Mouse (Mus musculus): ENCODE results near the gene Deup1. TPM values are rescaled to one million over a fixed set of nuclear protein-coding genes. Genes with fewer than 3 reads are reported as not detected.
A peak's percentile ranks its signal among the peaks of the same experiment; 100 is the strongest.

Deup1 gene
- polyA plus RNA-seq, 1 experiment: 0.30 TPM

DNA sequence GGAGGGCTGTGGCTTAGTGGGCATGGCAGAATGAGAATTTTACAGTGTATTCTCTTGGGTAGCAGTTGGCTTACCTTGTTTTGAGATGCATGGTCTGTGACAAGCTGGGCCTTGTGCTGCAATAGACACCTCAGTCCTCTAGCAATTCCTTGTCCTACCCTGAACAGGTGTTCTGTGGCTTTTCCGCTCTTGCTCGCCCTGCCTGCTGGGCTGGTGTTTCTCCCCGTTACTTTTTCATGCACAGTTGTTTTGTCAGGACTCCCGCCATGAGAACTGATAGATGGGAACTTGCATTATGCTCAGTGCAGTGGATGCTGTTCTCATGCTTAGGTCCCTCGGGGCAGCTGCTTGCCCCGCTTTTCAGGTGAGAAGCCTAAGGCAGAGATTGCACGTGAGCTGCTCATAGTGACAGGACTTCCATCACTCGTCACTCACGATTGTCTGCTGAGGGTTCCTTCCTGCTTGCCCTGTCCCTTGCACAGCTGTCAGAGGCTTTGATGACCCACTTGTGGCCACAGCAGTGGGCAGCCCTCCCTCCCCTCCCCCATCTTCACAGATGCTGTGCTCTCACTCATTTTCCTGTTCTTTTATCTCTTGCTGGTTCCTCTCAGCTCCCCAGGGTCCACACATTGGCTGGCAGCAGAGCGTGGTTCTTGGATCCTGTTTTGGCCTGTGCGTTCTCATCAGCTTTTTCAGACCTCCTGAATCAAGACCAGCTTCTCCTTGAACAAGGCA lies 94.2 kb downstream of the Deup1 start:
- DNase-seq (ENCODE audit: low read depth): no peak

DNA sequence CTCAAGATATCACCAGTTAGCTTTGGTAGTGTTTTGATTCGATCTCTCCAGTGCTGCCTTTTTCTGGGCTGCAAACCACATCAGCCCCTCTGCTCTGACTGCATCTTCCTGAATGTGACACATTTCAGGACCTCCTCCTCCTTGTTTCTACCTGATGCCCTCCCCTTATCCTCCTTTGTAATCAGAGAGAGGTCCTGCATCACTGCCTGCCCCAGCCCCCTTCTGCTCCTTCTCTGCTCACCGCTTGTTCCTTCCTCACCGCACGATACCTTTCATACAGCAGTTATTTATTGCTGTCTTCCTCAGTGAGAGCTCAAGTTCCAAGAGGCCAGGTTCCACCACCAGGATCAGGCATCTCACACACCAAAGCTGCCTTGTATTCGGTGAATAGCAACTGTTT lies 96.5 kb downstream of the Deup1 start:
- no peak for DNase-seq (ENCODE audit: low read depth)

DNA sequence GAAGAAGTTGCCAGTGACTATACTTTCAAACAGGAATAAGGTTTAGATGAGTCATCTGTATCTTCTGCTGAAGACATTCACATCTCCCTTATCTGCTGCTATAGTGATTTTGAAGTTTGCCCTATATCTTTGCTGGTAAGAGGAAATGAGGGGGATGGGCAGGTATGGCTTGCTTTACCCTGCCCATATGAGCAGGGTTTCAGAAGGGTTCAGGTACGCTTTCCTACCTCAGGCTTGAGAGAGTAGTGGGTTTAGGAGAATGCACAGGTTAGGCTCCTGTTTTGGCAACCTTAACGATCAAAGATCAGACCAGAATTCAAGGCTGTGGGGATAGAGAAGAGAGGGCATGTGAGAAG lies 97.8 kb downstream of the Deup1 start:
- DNase-seq (ENCODE audit: low read depth): no peak

DNA sequence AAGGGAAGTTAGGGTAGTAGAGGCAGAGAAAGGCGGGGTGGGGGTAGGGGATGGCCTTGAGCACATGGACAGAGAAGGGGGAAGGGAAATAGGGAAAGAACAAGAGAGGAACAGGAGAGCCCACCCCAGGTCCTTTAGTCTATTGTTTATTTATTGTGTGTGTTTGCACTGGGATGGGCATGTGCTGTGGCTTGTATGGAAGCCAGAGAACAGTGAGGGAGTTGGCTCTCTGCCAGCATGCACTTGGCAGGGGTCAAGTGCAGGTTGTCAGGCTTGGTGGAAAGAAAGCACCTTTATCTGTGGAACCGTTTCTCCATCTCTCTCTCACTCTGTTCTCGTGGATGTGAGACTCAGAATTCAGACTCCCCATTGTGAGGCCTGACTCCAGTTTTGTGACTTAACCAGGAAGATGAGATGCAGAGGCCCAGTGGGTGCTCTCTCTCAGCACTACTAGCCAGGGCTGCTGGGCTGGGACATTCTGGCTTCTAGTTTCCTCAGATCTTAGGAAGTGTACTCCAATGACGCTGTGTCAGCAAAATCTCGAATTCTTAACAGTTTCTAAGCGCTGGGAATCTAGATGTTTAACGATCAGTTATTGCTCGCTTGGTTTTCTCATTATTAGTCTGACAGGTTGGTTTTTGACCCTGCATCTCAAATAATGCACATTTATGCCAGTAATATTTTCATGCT lies 98.3 kb downstream of the Deup1 start:
- no peak for DNase-seq (ENCODE audit: low read depth)

DNA sequence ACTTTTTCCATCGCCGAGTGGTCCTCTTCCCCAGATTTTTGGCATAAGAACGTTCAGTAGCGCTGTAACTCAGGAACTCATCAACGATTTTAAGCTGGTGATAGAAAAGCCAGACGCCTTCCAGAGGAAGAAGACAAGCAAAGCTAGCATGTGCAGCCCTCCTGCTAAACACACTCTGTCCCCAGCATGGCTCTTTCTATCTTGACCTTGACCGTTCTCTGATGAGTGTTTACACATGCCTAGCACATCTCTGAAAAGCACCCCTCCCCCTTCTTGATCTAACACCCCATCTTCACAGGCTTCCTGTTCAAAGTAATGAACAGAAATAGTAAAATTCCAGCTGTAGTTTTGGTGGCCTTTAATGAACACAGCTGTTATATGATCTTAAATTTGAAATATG lies 99.4 kb downstream of the Deup1 start:
- no peak for DNase-seq (ENCODE audit: low read depth)

DNA sequence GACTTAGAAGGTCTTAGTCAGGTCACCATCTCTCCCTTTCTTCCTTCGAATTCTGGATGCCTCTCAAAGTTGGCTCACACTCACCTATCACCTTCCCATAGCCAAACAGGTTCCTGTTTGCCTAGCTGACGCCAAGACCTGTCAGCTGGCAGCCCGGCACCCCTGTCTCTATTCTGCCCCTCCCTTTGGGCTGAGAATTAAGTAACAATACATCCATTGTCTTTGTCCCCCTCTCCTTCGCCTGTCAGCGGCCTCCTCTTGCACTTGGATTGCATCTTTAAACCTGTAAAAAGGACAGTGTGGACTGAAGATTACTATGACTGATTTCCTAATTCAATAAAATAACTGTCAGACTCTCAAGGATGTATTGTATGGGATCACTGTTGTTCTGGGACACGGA lies 99.9 kb downstream of the Deup1 start:
- no peak for DNase-seq (ENCODE audit: low read depth)

DNA sequence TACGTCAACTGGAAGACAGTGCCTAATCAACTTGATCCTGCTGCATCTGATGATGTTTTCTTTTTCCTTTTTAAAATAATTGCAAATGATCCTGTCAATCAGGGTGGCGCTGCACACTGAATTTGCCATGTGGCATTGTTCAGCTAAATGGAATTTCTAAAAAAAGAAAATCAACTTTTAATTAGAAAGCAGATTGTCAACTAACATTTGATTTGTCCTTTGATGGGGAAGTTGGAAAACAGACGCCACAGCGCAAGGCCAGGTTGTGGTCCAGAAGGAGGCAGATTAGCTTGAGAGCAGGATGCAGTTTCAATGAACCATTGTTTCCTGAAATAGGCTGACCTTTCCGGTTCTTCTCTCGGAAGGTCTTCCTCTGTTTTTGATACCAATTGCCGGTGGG lies 101.2 kb downstream of the Deup1 start:
- no peak for DNase-seq (ENCODE audit: low read depth)

DNA sequence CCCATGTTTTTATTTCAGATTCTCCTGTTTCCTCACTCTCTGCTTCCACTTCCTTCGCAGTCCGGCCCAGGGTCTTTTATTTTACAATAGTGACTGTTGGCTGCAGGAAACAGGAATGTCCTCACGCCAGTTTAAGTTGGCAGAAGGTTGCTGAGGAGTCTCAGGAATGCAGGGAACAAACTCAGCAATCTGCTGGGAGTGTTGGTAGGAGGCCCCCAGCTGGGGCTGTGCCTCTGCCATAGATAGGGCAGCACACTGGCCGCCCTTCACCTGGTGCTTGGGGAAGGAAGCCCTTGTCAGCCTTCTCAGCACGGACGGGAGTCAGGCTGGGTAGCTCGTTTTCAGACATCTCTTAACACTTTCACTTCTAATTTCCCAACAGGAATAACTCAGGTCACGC lies 102.5 kb downstream of the Deup1 start:
- no peak for DNase-seq (ENCODE audit: low read depth)

DNA sequence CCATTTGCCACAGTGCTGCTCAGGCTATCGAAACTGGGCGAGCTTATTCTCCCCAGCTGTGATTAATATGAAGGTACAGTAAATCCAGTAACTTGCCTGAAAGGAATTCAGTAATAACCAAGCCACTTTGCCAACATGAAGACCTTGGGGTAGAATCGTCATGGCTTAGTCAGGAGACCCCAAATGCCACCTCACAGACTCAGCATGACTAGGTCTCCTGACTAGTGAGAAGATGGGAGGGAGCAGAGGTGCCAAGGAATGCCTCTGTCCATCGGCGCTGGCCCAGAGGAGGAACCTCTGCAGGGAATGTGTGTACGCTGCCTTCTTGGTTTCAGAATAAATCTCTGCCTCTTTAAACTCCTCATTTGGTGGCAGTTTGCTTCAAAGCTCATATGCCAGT lies 104.1 kb downstream of the Deup1 start:
- no peak for DNase-seq (ENCODE audit: low read depth)

DNA sequence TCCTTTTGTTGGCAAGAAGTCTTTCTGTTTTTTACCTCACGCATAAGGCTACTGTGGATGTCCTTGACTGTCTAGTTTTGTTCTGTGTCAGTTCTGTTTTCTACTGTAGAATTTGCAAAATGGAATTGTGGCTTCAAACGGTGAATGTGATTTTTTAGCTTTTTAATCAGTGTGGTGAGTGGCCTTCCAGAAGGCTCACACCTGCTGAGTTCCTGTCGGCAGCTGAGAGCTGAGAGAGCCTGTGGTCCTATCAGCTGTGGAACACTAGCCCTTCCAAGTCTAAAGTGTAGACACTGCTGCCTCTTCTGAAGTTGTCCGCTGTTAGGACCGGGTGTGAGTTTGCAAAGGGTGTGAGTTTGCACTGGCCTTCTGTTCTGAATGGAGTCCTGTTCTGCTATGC lies 104.8 kb downstream of the Deup1 start:
- no peak for DNase-seq (ENCODE audit: low read depth)

DNA sequence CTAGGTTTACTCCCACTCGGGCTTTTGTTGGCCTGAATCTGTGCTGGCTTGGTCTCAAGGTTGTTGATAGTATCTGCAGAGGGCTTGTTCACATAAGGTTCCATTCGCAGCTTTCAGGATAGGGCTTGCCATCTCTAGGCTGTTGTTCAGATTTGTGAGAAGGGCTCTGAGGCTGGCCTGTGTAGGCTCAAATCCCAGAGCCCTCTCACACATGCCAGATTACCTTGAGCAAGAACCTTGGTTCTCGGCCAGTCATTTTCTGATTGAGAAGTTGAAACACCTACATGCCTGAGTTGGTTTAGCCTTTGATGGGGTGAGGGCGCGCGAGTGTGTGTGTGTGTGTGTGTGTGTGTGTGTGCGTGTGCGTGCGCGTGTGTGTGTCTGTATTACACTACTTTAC lies 105.4 kb downstream of the Deup1 start:
- peak; percentile 98 for DNase-seq (ENCODE audit: low read depth)

DNA sequence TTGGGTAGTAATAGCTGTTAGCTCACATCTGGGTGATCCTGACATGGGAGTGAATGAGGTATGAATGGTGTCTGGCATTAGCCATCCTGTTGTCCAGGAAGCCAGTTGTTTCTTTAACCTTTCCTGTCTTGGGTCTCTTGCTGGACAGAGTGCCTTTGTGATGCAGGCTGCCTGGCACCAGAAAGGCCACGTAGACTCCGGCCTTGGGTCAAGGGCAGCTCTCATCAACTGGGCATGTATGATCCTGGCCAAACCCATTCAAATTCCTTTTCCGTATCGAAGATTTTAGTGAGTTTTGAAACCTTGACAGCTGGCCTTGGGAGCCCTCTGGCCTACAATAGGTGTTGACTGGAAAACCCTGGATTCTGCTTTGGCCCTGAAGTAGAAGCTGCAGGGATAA lies 109.8 kb downstream of the Deup1 start:
- DNase-seq (ENCODE audit: low read depth): no peak

DNA sequence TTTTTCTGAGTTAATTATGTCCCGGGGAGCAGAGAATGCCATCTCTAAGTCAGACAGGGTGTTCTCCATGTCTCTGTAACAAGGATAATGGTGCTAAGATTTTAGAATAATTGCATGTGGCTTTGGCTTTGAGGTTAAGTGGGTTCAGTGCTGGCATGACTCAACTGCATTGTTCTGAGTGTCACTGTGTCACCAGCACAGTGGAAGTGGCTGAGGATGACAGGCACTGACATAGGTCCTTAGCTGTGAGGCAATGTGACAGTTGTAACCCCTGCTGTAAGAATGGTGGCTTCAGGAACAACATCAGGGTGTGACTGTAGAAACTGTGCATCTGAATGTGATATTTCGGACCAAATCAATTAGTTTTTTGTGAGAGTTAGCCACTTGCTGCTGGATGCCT lies 111.7 kb downstream of the Deup1 start:
- no peak for DNase-seq (ENCODE audit: low read depth)

DNA sequence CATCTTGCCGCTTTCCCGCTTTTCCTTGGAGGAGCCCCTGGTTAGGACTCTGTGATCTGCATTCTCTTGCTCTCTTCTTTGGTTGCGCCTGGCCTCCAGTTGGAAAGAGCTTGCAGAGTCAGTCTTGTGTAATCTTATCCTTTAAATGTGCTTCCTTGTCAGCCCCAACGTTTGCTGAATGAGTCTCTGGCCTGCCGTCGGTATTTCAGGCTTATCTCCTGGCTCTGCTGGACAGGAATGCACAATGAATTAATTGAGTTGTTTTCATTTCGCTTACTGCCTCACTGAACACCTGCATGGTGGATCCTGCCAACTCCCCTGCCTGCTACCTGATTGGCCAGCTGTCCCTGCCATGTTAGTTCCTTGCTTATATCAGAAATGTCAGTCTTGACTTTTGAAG lies 114.8 kb downstream of the Deup1 start:
- no peak for DNase-seq (ENCODE audit: low read depth)

DNA sequence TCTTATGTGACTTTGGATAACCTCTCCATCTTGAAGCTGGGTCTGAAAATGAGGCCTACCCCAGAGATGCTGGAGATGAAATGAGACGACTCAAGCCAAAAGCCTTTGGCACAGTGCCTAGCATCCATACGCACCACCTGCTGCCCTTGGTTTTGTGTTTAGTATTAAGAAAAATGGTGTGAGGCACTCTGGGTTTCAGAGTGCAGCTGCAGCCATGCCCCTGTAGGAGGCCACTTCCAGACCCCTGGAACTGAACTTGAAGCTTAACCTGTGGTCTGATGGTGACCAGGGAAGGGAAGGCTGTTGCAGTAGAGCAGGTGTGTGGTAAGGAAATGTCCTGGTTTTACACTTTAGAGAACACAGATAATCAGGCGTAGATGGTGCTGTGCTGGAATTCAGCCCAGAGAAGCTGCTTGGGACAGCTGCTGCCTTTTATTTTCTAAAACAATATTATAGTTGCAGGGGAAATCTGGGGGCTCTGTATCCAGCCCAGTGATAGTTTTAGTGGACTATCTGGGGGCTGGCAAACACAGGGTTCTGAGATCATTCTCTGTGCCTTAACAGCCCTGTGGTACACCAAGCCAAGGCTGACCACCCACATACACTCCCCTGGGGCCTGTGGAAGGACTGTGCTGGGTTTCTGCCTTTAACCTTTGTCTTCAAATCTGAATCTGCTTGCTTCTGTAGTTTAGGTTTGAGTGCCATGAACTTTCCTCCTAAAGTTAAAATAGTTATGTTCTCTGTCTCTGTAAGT lies 117.0 kb downstream of the Deup1 start:
- no peak for DNase-seq (ENCODE audit: low read depth)

Other genes starting within 250 kb of the Deup1 start
- 21.3 and 32.3 TPM in 2 replicates for gene Smco4, start 134.5 kb downstream of the Deup1 start, polyA plus RNA-seq (2012; rRNA removed)
- gene Slc36a4, start 81.8 kb upstream of the Deup1 start, polyA plus RNA-seq (2012; rRNA removed): 7.0 and 7.7 TPM in 2 replicates
- gene Mtnr1b, start 246.6 kb upstream of the Deup1 start, polyA plus RNA-seq (2012; rRNA removed): not detected in 2 replicates

Data from gonadal fat pad, adult 2 months (tissue).